Mouse (Mus musculus): ENCODE results near the gene Slc39a8.

The Slc39a8 gene

DNA sequence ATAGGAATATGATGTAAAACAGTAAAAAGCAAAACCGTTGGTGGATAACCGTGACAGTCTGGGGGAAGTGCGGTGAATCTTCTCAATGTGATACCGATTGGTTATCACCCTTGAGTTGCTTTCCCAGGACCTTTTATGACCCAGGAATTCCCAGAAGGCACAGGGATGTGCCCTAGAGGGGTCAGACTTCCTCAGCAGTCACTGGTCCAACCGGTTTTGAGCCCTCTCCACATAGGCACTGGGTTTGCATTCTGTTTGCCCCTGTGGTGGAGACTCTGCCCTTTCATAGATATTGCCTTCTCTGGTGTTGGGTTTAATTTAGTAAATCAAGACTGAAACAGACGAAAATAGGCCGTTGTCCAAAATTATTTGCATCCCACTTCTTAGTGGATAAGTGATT lies 20.8 kb downstream of the Slc39a8 start:
- no peak for DNase-seq (ENCODE audit: low read depth, low spot score)

DNA sequence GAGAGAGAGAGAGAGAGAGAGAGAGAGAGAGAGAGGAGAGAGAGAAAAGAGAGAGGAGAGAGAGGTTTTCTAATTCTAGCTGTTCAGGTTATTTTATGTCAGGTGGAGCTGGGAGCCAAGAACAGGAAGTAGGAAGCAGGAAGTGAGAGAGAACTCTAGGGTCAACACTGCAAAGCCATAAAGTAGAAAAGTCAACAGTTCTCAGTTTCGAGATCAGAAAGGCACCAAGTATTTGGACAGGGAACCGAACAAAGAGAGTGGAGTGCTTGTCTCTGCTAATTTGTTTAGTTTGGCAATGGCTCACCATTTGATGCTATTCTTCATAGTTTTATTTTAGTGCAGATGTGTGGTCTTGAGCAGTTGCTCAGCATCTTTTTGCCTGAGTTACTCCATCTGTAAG lies 26.5 kb downstream of the Slc39a8 start:
- no peak for DNase-seq (ENCODE audit: low read depth, low spot score)

DNA sequence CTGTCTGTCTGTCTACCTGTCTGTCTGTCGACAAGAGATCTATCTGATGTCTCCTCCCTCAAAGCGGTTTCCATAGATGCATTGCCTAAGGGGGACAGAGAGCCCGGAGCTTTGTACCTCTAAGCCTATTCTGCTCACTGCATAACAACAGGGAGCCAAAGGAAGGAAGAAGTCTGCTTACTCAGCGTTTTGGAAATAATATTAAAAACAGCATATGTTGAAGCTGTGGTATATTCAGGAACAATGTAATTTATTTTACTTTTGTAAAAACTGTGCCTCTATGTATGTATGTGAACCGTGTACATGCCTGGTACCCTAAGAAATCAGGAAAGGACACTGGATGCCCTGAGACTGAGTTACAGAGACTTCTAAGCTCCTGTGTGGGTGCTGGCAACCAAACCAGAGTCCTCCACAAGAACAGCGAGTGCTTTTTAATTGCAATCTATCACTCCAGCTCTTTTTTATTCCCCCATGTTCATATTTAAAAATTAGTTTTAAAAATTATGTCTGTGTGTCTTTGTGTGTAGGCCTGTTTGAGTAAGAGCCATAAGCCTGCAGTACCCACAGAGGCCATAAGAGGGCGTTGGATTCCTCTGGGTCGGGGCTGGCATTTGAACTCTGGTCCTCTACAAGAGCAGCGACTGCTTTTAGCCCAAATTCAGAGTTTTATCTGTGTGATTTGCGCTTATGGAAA lies 28.7 kb downstream of the Slc39a8 start:
- peak; percentile 54 for DNase-seq (ENCODE audit: low read depth, low spot score)

DNA sequence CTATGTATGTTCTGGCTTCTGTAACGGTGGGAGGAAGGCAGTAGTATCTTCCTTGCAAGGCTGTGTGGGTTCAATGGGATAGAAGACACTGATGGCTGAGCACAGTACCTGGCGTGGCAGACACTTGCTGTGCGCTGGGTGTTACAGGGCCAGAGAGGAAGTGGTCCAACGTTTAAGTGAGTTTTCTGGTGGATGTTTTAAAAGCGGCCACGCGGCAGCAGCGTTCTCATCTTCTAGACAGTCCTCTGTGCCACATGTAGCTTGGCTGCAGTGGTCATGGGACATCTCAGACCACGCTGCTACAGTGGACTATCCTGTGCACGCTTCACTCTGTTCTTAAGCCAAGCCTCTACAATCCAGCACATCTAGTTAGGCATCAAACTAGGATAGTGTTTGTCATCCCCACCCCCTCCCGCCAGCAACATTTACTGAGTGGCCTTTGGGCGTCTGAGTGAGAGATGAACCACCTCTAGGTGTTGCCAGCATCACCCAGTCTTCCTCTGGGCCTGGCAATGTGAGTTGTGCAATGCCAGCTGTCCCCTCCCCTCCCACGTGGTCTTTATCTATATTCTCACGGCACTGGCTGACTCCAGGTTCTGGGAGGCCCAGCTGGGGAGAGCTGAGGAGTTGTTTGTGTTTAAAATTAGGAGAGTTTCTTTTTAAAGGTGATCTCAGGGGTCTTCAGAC lies 29.4 kb downstream of the Slc39a8 start:
- no peak for DNase-seq (ENCODE audit: low read depth, low spot score)

DNA sequence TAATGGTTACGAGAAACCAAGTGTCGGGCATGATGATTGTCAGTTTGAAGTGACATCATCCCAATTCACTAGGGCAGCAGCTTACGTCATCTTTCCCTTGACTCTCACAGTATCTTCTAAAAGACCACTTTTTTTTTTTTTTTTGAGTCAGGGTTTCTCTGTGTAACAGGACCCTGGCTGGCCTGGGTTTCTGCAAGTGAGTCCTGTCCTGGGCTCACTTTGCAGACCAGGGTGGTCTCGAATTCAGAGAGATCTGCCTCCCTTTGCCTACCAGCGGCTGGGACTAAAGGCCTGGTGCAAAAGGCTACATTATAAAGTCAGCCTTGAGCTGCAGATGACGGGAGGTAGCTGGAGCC lies 29.9 kb downstream of the Slc39a8 start:
- DNase-seq (ENCODE audit: low read depth, low spot score): no peak

DNA sequence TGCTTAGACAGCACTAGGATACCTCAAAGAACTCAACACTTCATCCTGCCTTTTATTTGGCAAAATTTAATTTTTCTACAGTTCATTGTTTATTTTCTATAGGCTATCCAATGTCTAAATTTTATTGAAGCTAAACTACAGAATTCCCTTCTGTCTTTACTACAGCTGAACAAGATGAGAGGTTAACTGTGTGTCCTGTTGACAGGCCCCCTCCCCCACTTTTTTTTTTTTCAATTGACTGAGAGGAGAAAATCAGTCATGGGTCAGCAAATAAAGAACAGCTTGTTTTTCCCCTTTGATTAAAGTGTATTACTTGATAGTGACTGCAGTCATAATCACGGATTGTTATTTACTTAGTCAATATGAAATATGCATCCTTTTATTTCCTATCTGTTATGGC lies 31.2 kb downstream of the Slc39a8 start:
- no peak for DNase-seq (ENCODE audit: low read depth, low spot score)

DNA sequence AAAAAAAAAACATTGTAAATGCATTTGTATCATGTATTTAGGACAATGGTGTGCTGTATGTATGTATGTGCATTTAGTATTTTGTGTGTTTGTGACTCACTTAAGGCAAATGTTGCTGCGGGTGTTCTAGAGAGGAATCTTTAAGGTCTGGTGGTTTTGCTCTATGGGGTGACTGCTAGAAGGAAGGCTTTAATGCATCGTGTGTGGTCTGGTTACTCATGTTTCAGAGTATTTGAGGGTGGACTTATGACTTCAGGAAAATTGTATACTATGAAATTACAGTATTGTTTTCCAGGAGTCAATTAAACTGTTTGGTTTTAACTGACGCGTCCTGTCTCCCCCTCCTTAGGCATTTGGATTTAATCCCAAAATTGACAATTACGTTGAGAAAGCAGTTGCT lies 32.1 kb downstream of the Slc39a8 start:
- no peak for DNase-seq (ENCODE audit: low read depth, low spot score)

DNA sequence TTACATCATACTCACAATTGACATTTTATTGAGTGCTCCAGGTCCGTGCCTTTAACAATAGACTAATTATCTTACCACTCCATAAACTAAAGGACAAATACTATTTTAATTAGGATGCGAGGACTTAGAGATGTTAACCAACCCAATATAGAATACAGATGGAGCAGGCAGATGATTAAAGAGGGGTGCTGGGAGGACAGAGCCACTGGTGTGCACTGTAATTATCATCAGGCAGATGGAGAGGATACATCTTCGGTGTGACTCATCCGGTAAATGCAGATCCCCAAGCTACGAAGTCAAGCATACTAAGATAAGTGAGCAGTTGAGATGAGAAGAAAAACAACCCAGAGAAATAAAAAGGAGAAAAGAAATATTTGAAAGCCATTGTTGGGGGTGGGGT lies 34.4 kb downstream of the Slc39a8 start:
- DNase-seq (ENCODE audit: low read depth, low spot score): no peak

DNA sequence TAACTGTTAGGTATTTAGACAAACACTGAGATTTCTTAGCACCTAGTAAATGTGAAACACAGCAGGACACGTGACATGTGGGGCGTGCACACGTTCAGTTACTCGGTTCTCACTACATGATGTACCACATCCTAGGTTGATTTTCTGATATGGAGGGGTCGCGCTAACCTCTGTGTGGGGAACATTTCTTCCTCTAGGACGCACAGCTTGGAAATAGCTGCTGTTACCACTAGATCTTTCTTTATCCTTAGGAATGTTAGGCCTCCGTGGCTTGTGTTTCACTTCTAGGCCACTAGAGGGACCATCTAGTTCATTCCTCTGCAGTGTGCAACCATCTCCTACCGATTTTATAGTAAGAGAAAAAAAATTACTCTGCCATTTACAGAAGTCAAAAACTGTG lies 37.7 kb downstream of the Slc39a8 start:
- DNase-seq (ENCODE audit: low read depth, low spot score): peak; percentile 66

DNA sequence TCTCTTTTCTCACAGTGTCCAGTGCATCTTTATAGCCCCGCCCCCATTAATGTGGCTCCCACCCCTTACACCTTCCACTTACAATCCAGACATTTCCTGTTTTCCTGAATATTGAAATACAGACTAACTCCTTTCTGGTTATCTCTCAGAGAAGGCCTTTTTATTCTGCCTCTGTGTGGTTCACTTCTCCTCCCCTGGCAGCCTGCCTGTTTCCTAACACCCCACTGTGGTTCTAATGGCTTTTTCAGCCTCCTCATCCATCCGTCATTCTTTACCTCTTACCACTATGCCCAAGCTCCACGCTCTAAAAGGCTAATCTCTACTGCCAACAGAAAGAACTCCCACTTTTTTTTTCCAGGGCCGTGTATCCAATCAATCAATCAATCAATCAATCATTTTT lies 44.0 kb downstream of the Slc39a8 start:
- DNase-seq (ENCODE audit: low read depth, low spot score): no peak

DNA sequence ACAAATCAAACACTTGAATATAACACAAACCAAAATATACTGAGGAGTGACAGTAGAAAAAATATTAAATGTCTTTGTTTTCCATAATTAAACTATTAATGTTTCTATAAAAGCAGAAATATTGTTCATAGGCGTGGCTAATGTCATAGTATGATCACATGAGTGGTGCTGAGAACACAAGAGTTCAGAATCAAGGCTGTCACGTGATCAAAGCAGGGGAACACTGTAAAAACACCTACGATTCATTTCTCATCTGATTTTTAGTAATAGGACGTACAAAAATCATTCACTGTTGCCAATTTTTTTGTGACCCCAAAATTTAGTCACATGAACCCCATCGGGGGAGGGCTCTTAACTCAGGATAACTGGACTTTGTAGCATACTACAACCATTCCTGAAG lies 47.2 kb downstream of the Slc39a8 start:
- no peak for DNase-seq (ENCODE audit: low read depth, low spot score)

DNA sequence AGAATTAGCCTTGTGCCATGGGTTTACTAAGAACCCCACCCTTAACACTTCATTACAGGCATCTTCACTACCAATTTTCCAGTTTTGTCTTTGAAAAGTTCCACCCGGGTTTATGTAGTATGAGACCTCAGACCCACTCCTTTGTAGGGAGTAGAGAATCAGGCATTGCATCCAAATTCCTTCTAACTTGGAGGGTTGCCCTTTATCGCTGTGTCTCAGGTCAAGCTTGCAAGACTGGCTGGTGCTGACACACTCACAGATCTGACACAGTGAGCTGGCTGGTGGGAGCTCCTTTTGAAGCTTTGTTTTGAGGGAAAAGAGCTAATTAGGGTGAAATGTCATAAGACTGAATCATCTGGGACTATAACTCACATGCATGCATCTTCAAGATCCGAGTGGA lies 48.5 kb downstream of the Slc39a8 start:
- no peak for DNase-seq (ENCODE audit: low read depth, low spot score)

DNA sequence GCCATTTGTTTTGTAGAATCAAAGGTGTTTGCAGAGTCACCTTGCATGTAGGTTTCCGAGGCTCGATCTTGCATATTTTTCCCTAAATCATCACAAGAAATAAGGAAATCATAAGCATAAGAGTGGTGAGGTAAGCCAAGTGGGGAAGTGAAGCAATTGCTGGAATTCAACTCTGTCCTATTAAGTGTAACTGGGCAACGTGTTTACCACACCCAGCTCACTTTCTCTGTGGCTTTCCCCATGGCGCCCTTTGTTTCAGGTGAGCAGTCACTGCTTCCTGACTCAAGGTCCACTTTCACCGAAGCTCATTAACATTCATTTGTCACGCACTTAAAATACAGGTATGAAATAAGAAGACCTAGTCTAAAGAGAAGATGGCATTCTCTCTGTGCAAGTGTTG lies 53.0 kb downstream of the Slc39a8 start:
- DNase-seq (ENCODE audit: low read depth, low spot score): no peak

DNA sequence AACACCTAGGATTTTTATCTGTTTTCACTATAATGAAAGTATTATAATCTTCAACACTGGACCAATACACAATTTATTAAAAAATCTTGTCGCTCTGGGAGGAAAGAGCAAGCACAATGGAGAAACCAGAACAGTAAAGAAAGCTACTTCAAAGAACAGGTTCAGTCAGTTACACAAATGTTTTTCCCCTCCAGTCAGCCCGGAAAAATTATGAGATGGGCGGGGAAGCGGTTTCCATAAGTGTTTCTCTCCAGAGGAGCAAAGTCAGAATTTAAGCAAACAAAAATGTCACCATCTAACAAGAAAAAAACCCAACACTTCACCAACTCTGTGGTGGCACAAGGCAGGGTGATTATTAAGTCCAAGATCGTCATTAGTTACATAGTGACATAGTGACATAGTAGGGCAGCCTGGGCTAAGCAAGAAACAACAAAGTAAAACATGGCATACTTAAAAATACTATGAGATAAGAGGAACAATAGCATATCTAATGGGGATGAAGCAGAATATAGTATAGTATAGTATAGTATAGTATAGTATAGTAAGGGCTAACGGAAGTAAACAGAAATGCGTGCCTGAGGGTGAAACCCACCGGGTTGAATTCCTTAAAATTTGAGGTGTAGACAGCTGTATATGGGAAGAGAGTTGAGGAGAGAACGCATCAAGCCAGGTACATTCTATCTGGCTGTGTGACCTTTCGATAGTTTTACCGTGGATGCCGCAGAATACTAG lies 61.0 kb downstream of the Slc39a8 start:
- DNase-seq (ENCODE audit: low read depth, low spot score): no peak

DNA sequence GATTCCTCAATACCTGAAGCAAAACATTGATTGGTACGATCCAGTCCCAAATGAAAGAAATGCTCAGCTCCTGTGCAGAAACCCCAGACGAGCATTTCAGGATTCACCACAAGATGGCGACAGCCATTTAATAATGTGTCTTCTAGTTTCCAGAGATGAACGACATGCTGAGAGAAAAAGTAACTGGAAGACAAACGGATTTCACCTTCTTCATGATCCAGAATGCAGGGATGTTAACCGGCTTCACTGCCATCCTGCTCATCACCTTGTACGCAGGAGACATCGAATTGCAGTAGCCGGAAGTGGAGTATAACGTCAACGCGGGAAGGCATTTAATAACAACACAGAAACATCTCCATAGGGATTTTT lies 61.6 kb downstream of the Slc39a8 start:
- DNase-seq (ENCODE audit: low read depth, low spot score): peak; percentile 66

DNA sequence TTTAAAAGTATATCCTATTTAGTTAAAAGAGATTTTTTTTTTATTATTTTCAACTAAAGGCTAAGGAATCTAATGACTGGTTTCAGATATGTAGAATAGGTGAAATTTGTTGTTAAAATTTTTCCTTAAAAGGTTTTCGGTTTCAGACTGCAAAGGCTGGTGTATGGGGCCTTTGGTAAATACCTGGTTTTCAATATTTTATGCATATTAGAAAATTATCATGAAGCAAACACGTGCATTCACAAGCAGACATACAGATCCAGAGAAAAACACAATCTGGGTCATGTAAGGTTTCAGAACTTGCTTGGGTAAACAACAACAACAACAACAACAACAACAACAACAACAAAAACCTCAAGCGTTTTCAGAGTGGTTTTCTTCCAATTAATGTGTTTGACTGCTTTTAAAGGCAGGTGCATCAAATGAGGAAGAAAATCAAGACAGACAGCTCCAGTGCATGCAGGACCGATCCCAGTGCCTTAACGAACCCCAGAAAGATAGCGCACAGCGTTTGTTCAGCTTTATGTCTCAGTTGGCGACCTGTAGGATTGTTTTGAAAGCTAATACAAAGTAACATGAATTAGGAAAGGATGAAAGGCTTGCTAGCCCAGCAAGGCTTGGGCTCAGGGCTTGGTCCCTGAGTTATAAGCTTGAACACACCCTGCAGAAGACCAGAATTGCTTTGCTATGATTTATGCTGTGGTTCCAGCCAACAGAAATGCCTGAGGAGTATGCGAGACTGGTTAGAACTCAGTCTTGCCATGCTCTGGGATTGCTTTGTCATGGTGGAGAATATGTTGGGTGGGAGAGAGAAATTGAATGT lies 62.2 kb downstream of the Slc39a8 start:
- no peak for DNase-seq (ENCODE audit: low read depth, low spot score)

DNA sequence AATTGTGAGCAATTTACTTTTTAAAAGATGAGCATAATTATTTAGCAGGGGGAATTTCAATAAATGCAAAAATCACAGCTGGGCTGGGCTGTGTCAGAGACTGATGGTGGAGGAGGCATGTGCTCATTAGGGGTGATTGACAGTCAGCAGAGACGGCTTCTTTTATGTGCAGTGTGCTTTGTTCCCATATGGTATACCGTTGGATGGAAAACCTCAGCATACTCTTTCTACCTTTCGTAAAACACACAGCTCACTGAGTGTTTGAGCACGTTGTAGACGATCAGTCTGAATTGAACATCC lies 62.7 kb downstream of the Slc39a8 start:
- no peak for DNase-seq (ENCODE audit: low read depth, low spot score)

DNA sequence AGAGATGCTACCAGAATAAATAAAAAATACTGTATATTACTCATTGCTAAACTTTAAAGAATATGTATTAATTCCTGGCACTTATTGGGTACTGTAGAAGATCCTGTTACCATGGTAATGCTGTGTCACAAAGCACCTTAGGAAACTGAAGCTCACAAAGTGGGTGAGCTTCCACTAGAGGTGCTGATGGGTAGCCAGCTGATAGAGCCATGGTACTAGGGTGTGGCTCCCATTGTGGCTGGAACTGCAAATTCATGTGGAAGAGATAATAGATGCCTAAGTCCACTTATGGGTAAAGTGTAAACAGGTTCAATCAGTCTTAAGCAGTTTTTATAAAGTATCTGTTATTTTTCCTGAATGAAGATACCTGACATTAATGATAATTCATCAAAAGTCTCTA lies 64.3 kb downstream of the Slc39a8 start:
- DNase-seq (ENCODE audit: low read depth, low spot score): no peak

DNA sequence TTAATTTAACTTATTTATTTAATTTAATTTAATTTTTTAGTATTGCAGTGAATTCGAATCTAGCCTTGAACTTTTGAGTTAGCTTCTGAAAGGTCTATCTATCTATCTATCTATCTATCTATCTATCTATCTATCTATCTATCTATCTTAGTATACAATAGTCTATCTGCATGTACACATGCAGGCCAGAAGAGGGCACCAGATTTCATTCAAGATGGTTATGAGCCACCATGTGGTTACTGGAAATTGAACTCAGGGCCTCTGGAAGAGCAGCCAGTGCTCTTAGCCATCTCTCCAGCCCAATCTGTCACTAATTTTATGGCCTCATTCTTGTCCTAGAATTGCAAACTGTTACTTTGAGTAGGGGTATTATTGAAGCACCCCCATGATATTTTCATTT lies 78.3 kb downstream of the Slc39a8 start:
- DNase-seq (ENCODE audit: low read depth, low spot score): peak; percentile 61

DNA sequence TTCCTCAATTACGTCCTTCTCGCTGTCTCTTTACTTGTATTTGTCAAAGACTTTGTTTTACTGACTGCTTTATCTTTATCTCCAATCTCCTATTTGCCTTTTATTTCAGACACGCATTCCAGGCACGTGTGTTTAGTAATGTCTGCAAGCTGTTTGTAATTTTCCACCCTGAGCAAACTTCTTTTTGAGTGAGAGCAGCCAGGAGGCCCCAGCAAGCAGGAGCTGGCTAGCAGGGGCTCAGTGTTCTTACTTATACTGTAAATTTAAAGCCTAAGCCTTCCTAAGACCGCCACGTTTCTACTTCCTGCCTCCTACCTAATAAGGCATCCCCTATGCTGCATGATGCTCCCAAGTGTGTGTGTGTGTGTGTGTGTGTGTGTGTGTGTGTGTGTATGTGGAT lies 79.8 kb downstream of the Slc39a8 start:
- DNase-seq (ENCODE audit: low read depth, low spot score): no peak

DNA sequence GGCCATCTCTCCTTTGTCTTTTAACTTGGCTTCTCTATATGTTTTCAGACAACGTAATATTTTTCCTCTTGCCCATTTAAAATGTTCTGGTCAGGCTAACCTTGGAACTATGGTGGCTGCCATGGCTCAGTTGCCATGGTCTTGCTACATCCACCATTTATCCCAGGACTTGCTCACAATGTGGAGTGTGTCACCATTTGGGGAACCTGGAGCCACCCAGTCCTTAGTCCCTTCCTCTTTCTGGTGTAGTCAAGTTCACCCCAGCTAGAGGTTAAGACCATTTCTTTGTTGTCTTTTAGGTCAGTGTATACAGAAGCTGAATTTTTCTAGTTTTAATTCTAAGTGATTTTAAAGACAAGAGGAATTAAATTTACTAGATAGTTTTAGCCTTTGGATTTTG lies 80.7 kb downstream of the Slc39a8 start:
- no peak for DNase-seq (ENCODE audit: low read depth, low spot score)

DNA sequence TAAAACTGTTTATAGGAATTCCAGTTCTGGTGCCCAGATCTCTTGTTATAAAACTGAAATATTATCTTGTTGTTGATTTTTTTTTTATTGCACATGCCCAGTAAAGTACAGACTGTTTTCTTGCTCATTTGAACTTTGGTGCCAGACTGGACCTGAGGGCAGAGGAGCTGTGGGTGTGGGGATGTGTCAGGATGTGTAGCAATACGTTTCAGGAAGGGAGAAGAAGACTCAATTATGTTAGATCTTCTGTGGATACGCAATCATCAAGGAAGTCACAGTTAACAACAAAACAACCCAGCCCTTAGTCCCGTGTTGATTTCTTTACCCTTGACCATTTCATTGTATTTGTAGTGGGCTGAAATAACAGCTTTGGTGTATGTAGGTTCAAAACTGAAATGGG lies 81.9 kb downstream of the Slc39a8 start:
- DNase-seq (ENCODE audit: low read depth, low spot score): no peak

DNA sequence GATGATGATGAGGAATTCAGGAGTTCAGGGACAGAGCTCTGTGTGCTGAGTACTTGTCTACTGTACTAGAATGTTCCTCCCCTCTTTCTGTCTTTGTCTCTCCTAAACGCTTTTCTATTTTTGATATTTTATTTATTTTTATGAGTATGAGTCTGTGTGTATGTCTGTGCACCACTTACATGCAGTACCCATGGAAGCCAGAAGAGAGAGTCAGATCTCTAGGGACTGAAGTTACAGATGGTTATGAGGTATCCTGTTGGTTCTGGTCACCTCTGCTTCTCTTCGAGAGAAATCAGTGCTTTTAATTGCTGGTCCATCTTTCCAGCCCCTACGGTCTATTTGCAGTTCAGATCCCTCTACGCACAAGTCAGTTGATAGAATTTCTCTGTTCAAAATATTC lies 90.9 kb downstream of the Slc39a8 start:
- DNase-seq (ENCODE audit: low read depth, low spot score): no peak
